Mouse (Mus musculus) kidney, postnatal 36 days (tissue): ENCODE data around the gene Ccdc88b.

Experiments used
- DNase-seq, 2 experiments: peaks; one replicate each; pipeline ENCODE4 v3.0.0; 2021 to 2022; ENCODE audit warnings: mixed read lengths in 2 of 2

The Ccdc88b gene

GRCm38 (mm10) chr19:6825384-6825783, 32.6 kb downstream of the Ccdc88b start:
- no peak for DNase-seq

GRCm38 (mm10) chr19:6820538-6821195, 37.3 kb downstream of the Ccdc88b start:
- no peak for DNase-seq

- no peak for DNase-seq
Observed at GRCm38 (mm10) chr19:6819143-6819827, 38.7 kb downstream of the Ccdc88b start.

DNA sequence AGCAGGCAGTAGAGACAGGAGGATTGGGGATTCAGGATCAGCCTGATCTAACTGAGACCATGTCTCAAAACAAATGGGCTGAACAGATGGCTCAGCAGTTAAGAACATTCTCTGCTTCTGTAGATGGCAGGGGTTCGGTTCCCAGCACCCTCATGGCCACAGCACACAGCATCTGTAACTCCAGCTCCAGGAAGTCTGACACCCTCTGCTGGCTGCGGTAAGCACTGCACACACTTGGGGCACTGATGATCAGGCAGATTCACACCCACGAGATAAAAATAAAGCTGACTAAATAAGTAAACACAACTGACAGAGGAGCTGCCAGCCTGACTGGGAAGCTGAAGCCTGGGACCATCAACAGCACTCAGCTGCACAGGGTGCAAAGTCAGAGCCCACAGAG, 43.1 kb downstream of the Ccdc88b start:
- DNase-seq = no peak

DNA sequence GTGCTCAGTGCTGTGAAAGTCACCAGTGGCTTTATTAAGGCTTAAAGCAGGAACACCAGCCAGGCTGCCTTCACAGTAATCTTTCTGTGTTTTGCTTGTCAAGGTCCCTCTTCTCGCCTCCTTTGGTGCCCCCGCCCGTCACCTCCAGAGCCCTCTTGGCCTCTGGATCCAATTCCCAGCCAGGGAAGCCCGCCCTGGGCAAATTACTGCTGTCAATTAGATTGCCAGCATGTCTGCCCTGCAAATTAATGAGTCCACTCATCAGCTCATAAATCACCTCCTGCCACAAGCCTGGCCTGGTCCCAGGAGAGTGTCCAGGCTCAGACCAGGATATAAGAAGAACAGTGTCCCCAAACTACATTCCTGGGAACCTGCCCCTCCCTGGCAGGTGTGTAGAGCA, 43.6 kb downstream of the Ccdc88b start:
- no peak for DNase-seq
